8 mouse cellular contexts compared by ENCODE assay signal in genomic region chr6:116266273-116267109, GRCm38 (mm10). TPM values are rescaled to one million over a fixed set of nuclear protein-coding genes. Genes with fewer than 3 reads are reported as not detected.
DNase-seq lines count a peak whose midpoint lies in the region; ATAC-seq and TF ChIP-seq lines count a peak whose summit lies in the region.

No protein-coding gene starts in this region.

- peaks cover 2% of the 10 kb centered on the region for H3K36me3 ChIP-seq in testis, adult 2 months (ENCODE audit: control insufficient read depth, insufficient read depth, low read length)
- H3K36me3 ChIP-seq in limb, embryonic 10.5 days, result peaks cover 17% of the 10 kb centered on the region

- DNase-seq in CD4-positive, CD25-positive, alpha-beta regulatory T cell, adult 2 months (ENCODE audit: low read depth, low spot score), result peak; percentile 9
- DNase-seq in testis, postnatal 10 days (ENCODE audit: low spot score), result no peak
- peak; percentile 59 for DNase-seq in limb, embryonic 10.5 days (ENCODE audit: low spot score)
- peak; percentile 5 to 9 for DNase-seq in monocyte, adult 2 months (ENCODE audit: low read depth in 1 of 2, low spot score in 2 of 2)
- DNase-seq in adrenal gland, postnatal 25 days, result no peak
- no peak for DNase-seq in frontal cortex, adult 2 months (ENCODE audit: extremely low spot score in 1 of 2, low spot score in 1 of 2)

- H3K27me3 ChIP-seq in testis, adult 2 months (ENCODE audit: control insufficient read depth, insufficient read depth, low read length), result no peaks in the 10 kb centered on the region
- no peaks in the 10 kb centered on the region for H3K27me3 ChIP-seq in limb, embryonic 10.5 days (ENCODE audit: low read depth, poor library complexity, severe bottlenecking)

- H3K27ac ChIP-seq in testis, adult 2 months (ENCODE audit: control insufficient read depth, insufficient read depth, low read depth, low read length), result no peak overlapping the region
- peak overlapping the region; percentile 70 for H3K27ac ChIP-seq in limb, embryonic 10.5 days

- no peak for TF ChIP-seq CTCF in testis, adult 2 months (IDR thresholded peaks at IDR 0.05; ENCODE audit: control insufficient read depth, insufficient read depth, insufficient replicate concordance, low read depth, low read length)

- ATAC-seq in CD4-positive, CD25-positive, alpha-beta regulatory T cell, adult 4 months, result no peak

- H3K4me3 ChIP-seq in testis, adult 2 months (ENCODE audit: control insufficient read depth, low read depth, low read length), result peak overlapping the region; percentile 62
- H3K4me3 ChIP-seq in limb, embryonic 10.5 days, result peak overlapping the region; percentile 36

- no peaks in the 10 kb centered on the region for H3K9me3 ChIP-seq in limb, embryonic 10.5 days (replicated peaks)

- no peak for TF ChIP-seq POLR2A in testis, adult 2 months (IDR thresholded peaks at IDR 0.05; ENCODE audit: control insufficient read depth, low read depth, low read length)

- 21% methylated on average over 11 of the region's 11 CpGs for WGBS in limb, embryonic 10.5 days

- H3K4me1 ChIP-seq in testis, adult 2 months (ENCODE audit: control insufficient read depth, insufficient read depth, low read length), result no peaks in the 10 kb centered on the region
- H3K4me1 ChIP-seq in limb, embryonic 10.5 days, result peaks cover 13% of the 10 kb centered on the region

RNA-seq across cellular contexts. Expression of gene Zfand4, which starts 2.5 kb away (rescaled TPM):
- under 1 TPM; 0.52 to 0.97 TPM for polyA plus RNA-seq in CD4-positive, CD25-positive, alpha-beta regulatory T cell, adult 4 months (2017; shearing (Covaris generic))
- polyA plus RNA-seq in testis, adult 2 months (2012; rRNA removed), result 108 and 157 TPM in 2 replicates
- 4.7 and 6.3 TPM in 2 replicates for polyA plus RNA-seq in limb, embryonic 10.5 days (2016; fragmentation: Nextera tagmentation; extraction: Ambion mirVana)
- total RNA-seq in adrenal gland, postnatal 25 days (2021), result 2.3 and 2.4 TPM in 2 replicates
- 5.6 and 6.4 TPM in 2 replicates for polyA plus RNA-seq in frontal cortex, adult 2 months (2012; rRNA removed)

RNA-seq across cellular contexts. Expression of gene Washc2, which starts 58.7 kb away (rescaled TPM):
- polyA plus RNA-seq in CD4-positive, CD25-positive, alpha-beta regulatory T cell, adult 4 months (2017; shearing (Covaris generic)), result 10 to 100 TPM; 43.9 to 68.3 TPM
- polyA plus RNA-seq in testis, adult 2 months (2012; rRNA removed), result 11.3 and 12.0 TPM in 2 replicates
- 47.1 and 52.7 TPM in 2 replicates for polyA plus RNA-seq in limb, embryonic 10.5 days (2016; fragmentation: Nextera tagmentation; extraction: Ambion mirVana)
- 48.3 and 56.0 TPM in 2 replicates for total RNA-seq in adrenal gland, postnatal 25 days (2021)
- 124 and 134 TPM in 2 replicates for polyA plus RNA-seq in frontal cortex, adult 2 months (2012; rRNA removed)

Comparison
In these comparisons a context has a peak if more than half of its experiments do, and no peak if none do; other contexts are left out.
1. DNase-seq: peak in CD4-positive, CD25-positive, alpha-beta regulatory T cell, adult 2 months (single experiment), limb, embryonic 10.5 days (single experiment) and monocyte, adult 2 months (2 of 2); none in testis, postnatal 10 days (single experiment), adrenal gland, postnatal 25 days (single experiment) and frontal cortex, adult 2 months (0 of 2).
2. RNA of gene Zfand4, which starts 2.5 kb away (polyA plus RNA-seq): 108 to 157 TPM in testis, adult 2 months; 5.6 to 6.4 TPM in frontal cortex, adult 2 months, 4.7 to 6.3 TPM in limb, embryonic 10.5 days and 0.52 to 0.97 TPM in CD4-positive, CD25-positive, alpha-beta regulatory T cell, adult 4 months; every median in the first group is over 10 times any median in the second.